Mouse (Mus musculus) G1E (cell line): ENCODE data around the gene Lama5.

Experiments used
- CTCF ChIP-seq: IDR thresholded peaks from 2 replicates; pipeline ENCODE4 v1.5.1; 2012; ENCODE audit warnings: low read depth, low read length, inconsistent platforms, mixed read lengths
- GATA1 ChIP-seq: IDR thresholded peaks from 2 replicates; pipeline ENCODE4 v1.6.1; 2012; ENCODE audit warnings: borderline replicate concordance, low read length, inconsistent platforms, mixed read lengths
- TAL1 ChIP-seq: conservative IDR thresholded peaks from 2 replicates; pipeline ENCODE4 v1.6.1; 2012; ENCODE audit warnings: low read depth, low read length, inconsistent platforms, mixed read lengths

DNA sequence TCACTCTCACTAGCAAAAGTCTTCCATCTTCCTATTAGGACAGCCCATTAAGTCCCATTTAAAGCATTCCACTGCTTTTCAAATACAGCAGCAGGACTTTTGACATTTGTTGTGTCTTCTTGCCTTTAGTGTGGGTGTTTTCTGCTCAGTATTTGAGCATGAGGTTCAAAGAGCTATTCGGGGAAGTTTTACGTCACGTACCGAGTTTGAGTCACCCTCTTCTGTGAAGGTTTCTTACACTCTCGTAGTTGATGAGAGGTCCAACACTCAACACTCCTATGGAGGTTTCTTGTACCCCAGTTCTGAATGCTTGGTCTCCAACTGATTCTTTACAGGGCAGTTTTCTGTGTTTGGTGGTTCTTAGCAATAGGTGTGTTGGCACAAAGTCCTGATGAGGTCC, 22.3 kb upstream of the Lama5 start:
- no peak for TF ChIP-seq CTCF
- TF ChIP-seq TAL1: no peak
- no peak for TF ChIP-seq GATA1
